Mouse (Mus musculus): Measurements from ENCODE around the gene Mndal.
"Not testable (repeated sequence)": the region's sequence is repeated elsewhere in the genome, so short reads cannot be mapped to it uniquely, and the experiment has no call there.

- TF ChIP-seq CTCF (IDR thresholded peaks at IDR 0.05; ENCODE audit: extremely low read depth, insufficient read depth, insufficient read length, insufficient replicate concordance); POLR2A (IDR thresholded peaks at IDR 0.05; ENCODE audit: low read depth, low read length): not testable (repeated sequence)
Observed at GRCm38 (mm10) chr1:173981038-173981437, 38.7 kb upstream of the Mndal start.

Data from spleen, adult 2 months (tissue).